Mouse (Mus musculus) ES-Bruce4 (cell line): ENCODE data around the gene Mfap1b.

ENCODE experiments used
- CTCF ChIP-seq: IDR thresholded peaks from one replicate; pipeline ENCODE4 v1.8.1; 2011; ENCODE audit warnings: low read depth, low read length
- EP300 ChIP-seq: IDR thresholded peaks from 2 replicates; pipeline ENCODE4 v1.6.1; 2011; ENCODE audit warnings: low read depth, low read length; ENCODE audit not compliant: insufficient read depth
- POLR2A ChIP-seq: IDR thresholded peaks from one replicate; pipeline ENCODE4 v1.8.1; 2011; ENCODE audit warnings: low read length; ENCODE audit not compliant: insufficient read depth

DNA sequence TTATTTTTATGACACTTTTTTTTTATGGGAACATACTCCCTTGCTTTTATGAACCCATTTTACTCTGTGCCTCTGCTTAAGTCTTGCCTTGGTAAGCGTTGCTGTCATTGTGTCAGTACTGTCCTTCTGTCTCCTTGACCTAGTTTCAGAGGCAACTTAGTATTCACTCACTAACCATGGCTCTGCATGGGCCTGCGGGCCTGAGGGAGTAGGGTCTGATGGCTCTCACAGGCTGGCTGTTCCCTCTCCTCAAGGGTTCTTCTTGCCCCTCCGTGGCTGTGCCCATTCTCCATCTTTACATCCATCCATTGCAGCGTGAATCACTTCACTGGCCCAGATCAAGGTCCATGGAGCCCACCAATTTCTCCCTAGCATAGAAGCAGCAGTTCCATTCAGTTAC lies 27.4 kb downstream of the Mfap1b start:
- TF ChIP-seq CTCF (no peak), POLR2A (no peak), EP300 (no peak)
